Mouse (Mus musculus): ENCODE measurements around the gene Adcy2. TPM values are rescaled to one million over a fixed set of nuclear protein-coding genes. Genes with fewer than 3 reads are reported as not detected.

Adcy2 gene
- total RNA-seq, 2 experiments from 2014 or later: 0.77 TPM; not detected in 1

GRCm38 (mm10) chr13:68981048-68981447 lies 18.3 kb downstream of the Adcy2 start:
- no peak for ATAC-seq (replicated peaks; ENCODE audit: low FRiP score, poor library complexity, severe bottlenecking)

- ATAC-seq (replicated peaks; ENCODE audit: low FRiP score, poor library complexity, severe bottlenecking): no peak
Measured at GRCm38 (mm10) chr13:68973143-68973542, 26.2 kb downstream of the Adcy2 start.

GRCm38 (mm10) chr13:68961580-68961979 lies 37.8 kb downstream of the Adcy2 start:
- no peak for ATAC-seq (replicated peaks; ENCODE audit: low FRiP score, poor library complexity, severe bottlenecking)

- ATAC-seq (replicated peaks; ENCODE audit: low FRiP score, poor library complexity, severe bottlenecking): no peak
Measured at GRCm38 (mm10) chr13:68960513-68960912, 38.8 kb downstream of the Adcy2 start.

- ATAC-seq (replicated peaks; ENCODE audit: low FRiP score, poor library complexity, severe bottlenecking): no peak
Measured at GRCm38 (mm10) chr13:68959406-68959805, 39.9 kb downstream of the Adcy2 start.

- ATAC-seq (replicated peaks; ENCODE audit: low FRiP score, poor library complexity, severe bottlenecking): no peak
Measured at GRCm38 (mm10) chr13:68942735-68943134, 56.6 kb downstream of the Adcy2 start.

- ATAC-seq (replicated peaks; ENCODE audit: low FRiP score, poor library complexity, severe bottlenecking): no peak
Measured at GRCm38 (mm10) chr13:68941429-68941828, 57.9 kb downstream of the Adcy2 start.

- no peak for ATAC-seq (replicated peaks; ENCODE audit: low FRiP score, poor library complexity, severe bottlenecking)
Measured at GRCm38 (mm10) chr13:68932283-68932647, 67.1 kb downstream of the Adcy2 start.

- ATAC-seq (replicated peaks; ENCODE audit: low FRiP score, poor library complexity, severe bottlenecking): no peak
Measured at GRCm38 (mm10) chr13:68931602-68932282, 67.6 kb downstream of the Adcy2 start.

GRCm38 (mm10) chr13:68928469-68928868 lies 70.9 kb downstream of the Adcy2 start:
- ATAC-seq (replicated peaks; ENCODE audit: low FRiP score, poor library complexity, severe bottlenecking): no peak

GRCm38 (mm10) chr13:68913666-68914288 lies 85.6 kb downstream of the Adcy2 start:
- ATAC-seq (replicated peaks; ENCODE audit: low FRiP score, poor library complexity, severe bottlenecking): no peak

GRCm38 (mm10) chr13:68906667-68907066 lies 92.7 kb downstream of the Adcy2 start:
- ATAC-seq (replicated peaks; ENCODE audit: low FRiP score, poor library complexity, severe bottlenecking): no peak

GRCm38 (mm10) chr13:68902708-68903107 lies 96.6 kb downstream of the Adcy2 start:
- no peak for ATAC-seq (replicated peaks; ENCODE audit: low FRiP score, poor library complexity, severe bottlenecking)

GRCm38 (mm10) chr13:68889929-68890593 lies 109.3 kb downstream of the Adcy2 start:
- no peak for ATAC-seq (replicated peaks; ENCODE audit: low FRiP score, poor library complexity, severe bottlenecking)

GRCm38 (mm10) chr13:68868776-68869175 lies 130.6 kb downstream of the Adcy2 start:
- ATAC-seq (replicated peaks; ENCODE audit: low FRiP score, poor library complexity, severe bottlenecking): no peak

GRCm38 (mm10) chr13:68867940-68868655 lies 131.2 kb downstream of the Adcy2 start:
- ATAC-seq (replicated peaks; ENCODE audit: low FRiP score, poor library complexity, severe bottlenecking): no peak

GRCm38 (mm10) chr13:68860036-68860435 lies 139.3 kb downstream of the Adcy2 start:
- no peak for ATAC-seq (replicated peaks; ENCODE audit: low FRiP score, poor library complexity, severe bottlenecking)

- ATAC-seq (replicated peaks; ENCODE audit: low FRiP score, poor library complexity, severe bottlenecking): no peak
Measured at GRCm38 (mm10) chr13:68848265-68848664, 151.1 kb downstream of the Adcy2 start.

- ATAC-seq (replicated peaks; ENCODE audit: low FRiP score, poor library complexity, severe bottlenecking): no peak
Measured at GRCm38 (mm10) chr13:68839517-68839916, 159.8 kb downstream of the Adcy2 start.

- no peak for ATAC-seq (replicated peaks; ENCODE audit: low FRiP score, poor library complexity, severe bottlenecking)
Measured at GRCm38 (mm10) chr13:68836183-68836582, 163.2 kb downstream of the Adcy2 start.
